Mouse (Mus musculus): ENCODE measurements around the gene Zfp719.

Gene Zfp719

DNA sequence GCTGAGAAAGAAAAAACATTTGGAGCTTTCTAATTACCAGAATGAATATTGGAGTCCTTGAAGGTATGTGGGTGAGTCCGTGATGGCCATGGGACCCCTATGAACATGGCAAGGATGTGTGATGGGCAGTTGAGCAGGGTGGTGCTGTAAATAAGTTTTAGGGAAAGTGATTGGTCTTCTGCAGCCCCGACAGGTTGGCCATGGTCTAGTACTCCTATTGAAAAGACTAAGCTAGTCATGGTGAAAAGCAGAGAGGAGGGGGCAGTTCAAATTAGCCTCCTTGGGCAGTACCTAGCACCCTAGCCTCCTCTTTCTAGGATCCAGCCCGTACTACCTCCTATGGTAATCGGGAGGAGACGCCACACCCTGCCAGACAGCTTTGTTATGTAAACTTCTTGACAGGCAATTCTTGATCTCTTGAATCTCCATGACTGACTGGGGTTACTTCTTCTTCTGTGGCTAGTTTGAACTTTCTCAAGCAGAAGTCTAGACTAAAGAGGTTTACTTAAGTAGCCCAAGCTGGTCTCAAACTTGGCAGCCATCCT lies 28.4 kb downstream of the Zfp719 start:
- DNase-seq, result no peak

DNA sequence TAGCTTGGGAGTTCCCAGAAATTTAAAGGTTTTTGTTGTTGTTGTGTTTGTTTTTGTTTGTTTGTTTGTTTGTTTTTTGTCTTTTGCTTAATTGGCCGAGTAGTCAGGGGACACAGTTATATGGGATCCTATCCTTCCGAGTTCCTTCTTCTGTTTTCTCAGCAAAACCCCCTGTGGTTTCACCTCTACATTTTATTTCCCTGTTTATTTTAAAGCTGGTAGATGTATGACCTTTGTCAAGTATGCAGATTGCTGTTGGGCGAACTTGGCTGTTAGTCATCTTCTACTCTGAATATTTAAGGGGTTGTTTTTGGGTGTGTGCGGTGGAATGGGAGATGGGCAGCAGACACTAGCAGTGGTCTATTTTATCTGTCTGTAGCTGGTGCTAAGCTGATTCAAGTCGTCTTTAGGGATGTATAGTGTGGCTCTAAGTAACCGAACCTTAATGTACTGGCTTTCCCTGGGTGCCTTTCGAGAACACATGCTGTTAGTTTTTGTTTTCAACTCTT lies 29.0 kb downstream of the Zfp719 start:
- DNase-seq, result no peak

DNA sequence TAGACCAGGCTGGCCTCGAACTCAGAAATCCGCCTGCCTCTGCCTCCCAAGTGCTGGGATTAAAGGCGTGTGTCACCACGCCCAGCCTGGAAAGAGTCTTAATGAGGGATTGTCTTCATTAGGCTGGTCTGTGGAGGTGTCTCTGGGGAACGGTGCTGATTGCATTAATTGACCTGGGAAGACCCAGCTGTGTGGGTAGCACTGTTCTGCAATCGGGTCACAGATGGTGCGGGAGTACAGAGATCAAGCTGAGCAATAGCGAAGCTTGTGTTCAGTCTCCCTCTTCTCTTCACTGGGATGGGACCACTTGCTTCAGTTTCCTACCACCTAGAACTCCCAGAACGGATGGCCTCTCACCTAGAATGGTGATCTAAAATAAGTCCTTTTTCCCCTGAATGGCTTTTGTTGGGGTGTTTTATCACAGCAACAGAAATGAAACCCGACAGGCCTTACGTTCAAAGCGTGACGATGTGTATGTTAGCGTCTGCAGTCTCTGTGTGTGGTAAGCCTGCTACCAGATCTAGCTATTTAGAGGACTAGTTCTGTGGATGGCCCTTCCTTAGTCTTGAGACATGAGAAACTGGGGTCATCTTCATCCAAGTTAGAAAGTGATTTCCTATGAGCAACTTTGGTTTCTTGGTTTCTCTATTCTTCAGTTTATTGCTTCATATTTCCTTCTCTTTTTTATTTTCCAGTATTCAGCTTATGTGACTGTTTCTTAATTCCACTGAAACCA lies 34.6 kb downstream of the Zfp719 start:
- no peak for DNase-seq

DNA sequence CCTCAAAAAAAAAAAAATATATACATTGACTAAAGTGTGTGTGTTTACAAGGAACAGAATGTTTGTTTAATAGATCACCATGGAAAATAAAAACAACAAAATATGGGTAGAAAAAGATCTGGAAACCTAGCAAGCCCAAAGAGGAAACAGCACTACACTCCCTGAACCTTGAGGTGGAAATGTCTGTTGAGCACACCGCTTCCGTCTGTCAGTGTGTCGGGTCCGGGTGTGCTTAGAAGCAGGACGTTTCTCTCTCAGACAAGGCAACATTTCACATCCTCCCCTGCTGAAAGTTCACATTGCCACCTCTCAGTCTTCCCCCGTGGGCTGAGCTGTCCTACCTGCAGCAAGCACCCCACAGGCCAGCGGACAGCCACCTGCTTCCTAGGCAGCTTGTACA lies 43.5 kb downstream of the Zfp719 start:
- no peak for DNase-seq

DNA sequence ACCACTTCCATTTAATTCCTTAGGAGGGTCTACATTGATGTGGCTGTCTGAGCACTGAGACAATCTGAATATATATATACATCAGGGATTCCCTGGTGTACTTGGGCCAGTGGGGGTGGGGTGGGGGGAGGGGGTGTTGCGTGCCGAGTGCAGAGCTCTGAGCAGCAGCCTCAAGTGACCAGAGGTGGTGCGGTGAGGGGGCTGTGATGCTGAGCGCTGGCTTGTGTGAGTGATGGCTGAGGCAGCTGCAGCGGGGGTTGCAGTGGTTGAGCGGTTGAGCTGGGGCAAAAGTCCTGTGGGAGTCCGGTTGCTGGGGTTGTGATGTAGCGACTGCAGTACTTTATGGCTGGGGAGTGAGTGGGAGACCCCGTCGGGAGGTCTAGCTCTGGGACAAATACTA lies 44.4 kb downstream of the Zfp719 start:
- no peak for DNase-seq

DNA sequence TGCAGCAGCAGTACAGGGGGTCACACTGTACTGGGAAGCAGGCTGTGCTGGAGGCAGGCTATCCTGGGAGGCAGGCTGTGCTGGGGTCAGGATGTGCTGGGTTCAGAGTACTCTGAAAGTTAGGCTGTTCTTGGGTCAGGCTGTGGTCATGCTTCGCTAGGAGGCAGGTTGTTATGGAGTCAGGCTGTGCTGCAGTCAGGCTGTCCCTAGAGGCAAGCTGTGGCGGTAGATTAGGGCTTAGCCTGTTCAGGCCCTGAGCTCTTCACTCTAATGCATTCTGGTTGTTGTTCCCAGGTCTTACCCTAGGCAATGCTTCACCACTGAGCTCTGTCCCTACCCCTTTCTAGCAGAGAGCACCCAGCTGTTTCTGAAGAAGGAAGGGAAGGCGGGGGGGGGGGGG lies 45.7 kb downstream of the Zfp719 start:
- DNase-seq, result no peak

DNA sequence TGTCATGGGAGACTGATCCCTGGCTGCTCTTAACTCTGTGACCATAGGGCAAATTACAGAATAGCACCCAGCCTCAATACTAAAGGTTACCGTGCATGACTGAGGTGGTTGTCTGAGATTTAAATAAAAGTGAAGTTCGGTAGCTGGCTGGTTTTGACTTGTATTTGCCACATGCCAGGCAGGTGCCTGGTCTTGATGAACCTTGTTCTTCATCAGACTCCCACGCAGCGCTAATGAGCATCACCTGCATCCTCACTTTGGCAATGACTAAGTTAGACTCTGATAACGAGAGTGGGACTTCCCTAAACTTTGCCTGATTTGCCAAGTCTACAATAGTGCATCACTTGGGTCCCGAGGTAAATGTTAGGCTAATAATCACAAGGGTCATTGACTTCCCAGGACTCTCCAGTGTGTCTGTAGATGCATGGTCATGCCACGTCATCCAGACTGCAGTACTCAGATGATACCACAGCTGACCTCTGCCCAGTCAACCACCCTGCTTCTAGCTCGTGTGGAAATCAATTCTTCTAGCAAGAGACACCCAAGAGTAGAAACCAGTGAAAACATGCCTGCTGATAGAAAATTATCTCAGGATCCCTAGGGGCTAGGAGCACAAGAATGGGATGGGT lies 46.5 kb downstream of the Zfp719 start:
- DNase-seq, result no peak

DNA sequence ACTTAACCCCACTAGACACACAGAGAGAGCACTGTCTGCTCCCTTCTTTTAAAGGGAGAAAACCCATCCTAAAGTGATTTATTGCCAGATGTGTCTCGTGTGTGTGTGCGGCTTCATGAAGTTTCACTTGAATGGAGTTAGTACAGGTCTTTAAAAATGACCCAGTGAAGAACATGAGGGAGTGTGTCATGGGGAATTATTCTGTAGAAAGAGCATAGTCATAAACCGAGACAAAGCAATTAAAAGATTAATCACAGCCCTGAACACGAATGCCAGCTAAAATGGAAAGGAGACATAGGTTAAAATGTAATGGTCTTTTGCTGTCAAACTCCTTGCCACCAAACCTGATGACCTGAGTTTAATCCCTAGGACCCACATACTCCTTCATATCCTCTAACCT lies 54.5 kb downstream of the Zfp719 start:
- no peak for DNase-seq

DNA sequence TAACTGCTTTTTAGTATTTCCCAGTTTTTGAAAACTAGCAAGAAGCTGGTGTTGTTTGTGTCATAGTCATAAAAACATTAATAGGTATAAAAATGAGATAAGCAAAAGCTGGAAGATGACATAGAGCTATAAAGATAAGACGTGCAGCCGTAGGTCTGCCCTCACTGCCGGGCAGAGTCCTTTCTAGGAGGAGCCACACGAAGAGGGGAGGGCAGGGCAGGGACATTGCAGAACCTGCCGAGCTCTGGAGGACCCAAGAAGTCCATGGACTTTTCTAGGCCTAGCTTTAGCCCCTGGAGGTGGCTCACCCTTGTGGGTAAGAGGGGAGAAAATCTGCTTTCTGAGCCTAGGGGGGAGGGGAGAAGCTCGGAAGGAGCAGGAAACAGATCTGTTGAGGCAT lies 55.1 kb downstream of the Zfp719 start, which contains the start of gene Ceacam18:
Gene Ceacam18 (plus strand): TSS at position 208 of the 400 bp plus-strand sequence.
- no peak for DNase-seq

DNA sequence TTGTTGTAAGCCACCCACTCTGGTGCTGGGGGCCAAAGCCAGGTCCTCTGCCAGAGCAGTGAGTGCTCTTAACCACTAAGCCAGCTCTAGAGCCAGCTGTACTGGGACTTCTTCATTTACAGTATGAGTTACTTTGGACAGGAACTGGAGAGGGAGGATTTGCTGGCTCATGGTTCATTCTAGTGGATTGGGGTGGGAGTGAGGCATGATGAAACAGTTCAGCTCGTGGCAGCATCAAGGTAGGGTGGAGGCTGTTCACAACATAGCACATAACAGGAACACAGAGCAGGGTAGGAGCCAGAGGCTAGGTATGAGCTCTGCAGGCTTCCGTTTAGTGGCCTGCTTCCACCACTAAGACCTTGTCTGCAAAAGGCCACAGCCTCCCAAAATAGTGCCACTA lies 56.8 kb downstream of the Zfp719 start:
- DNase-seq, result no peak

DNA sequence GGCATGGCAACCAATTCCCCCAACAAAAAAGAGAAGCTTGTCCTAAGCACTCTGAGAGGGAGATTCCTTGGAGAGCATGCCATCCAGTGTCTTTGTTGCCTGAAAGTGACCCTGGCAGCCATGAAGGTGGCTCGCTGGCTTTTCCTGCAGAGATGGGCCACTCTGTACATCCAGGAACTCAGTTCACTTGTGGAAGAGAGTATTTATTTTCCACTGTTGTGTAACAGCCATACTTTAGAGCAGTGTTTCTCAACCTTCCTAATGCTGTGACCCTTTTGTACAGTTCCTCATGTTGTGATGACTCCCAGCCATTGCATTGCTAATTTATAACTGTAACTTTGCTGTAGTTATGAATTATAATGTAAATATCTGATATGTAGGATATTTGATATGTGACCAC lies 57.7 kb downstream of the Zfp719 start:
- no peak for DNase-seq

DNA sequence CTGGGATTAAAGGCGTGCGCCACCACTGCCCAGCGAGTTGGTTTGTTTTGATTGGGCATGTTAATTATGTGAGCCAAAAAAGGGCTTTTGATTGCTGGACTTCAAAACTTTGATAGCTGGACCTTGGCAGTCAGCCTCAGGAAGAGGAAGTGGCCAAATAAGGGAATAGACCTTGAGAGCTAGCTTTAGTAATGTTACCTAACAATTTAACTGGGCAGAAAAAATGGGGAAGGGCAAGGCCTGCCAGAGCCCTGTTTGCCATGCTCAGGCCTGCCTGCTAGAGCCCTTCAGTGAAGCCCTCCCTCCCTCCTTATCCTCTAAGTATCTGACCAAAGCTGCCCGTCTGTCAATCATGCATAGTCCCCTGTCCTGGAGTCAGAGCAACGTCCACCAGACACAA lies 63.2 kb downstream of the Zfp719 start:
- no peak for DNase-seq
